Mouse (Mus musculus) urinary bladder, postnatal 4 days (tissue): ENCODE data around the gene Cbx4.

Source experiments
- DNase-seq, 2 experiments: peaks; one replicate each; pipeline ENCODE4 v3.0.0; 2021 to 2022; ENCODE audit warnings: low spot score in 2 of 2

The Cbx4 gene

DNA sequence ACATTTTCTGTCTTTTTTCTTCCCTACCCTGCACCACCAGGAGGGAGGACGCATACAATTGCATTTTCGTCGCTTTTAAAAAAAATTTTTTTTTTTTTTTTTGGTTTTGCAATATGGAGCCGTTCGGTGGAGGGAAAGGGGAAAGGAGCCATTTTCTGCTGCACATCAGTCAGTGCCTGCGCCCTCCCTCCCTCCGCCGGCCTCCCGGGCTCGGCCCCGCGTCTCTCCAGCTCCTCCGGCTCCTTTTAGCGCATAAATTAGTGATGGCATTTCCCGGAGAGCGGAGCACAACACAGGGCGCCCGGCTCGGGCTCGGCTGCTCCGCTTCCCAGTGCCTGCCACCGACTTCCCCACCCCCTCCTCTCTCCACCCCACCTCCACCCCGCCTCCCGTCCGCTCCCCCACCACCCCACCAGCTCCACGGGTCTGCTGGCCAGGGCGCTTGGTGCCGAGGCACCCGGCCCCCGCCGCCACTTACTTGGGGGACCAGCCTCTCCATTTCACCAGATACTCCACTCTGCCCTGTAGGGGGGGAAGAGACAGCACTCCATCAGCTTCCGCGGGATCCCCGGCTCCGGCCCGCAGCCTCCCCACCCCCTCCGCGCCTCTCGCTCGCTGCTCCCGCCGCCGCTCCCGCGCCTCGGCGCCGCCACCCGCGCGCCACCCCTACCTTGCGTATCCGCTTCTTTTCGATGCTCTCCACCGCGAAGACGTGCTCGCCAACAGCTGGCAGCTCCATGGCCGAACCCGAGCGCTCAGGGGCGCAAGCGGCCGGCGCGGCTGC lies 550 bp downstream of the Cbx4 start:
- DNase-seq: peak in 1 of 2 experiments; percentile 71

DNA sequence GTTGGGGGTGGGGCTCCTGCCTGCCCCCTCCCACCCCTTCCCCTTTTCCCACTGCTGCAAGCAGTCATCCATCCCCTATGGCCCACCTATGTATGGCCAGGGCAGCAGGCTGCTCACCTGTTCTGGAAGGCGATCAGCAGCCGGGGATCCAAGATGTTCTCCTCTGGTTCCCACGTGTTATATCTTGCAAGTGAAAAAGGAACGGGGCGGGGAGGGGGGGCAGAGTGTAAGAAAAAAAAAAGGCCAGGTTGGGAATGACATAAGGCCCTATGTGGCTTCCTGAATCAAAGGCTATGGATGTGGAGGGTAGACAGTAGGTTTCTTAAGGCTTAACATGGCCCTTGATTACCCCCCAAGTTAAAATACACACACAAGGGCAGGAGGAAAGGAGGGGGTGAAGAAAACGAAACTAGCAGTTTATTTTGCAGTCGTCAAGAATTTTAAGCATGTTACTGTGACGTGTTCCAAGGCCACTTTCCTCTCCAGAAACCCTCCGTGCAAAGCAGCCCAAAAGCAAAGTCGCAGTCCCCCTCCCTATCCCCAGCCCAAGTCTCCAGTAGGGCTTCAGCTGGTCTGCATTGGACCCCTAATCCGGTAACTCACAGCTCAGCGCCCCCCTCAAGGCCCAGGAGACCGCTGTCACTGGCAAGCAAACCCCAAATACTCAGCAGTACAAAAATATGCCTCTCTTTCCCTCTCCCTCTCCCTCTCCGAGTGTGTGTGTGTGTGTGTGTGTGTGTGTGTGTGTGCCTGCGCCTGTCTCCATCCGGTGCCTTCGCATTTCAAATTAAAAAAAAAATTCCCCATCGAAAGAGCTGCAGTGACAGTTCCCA lies 1.4 kb downstream of the Cbx4 start:
- peak in 1 of 2 experiments; percentile 35 for DNase-seq

DNA sequence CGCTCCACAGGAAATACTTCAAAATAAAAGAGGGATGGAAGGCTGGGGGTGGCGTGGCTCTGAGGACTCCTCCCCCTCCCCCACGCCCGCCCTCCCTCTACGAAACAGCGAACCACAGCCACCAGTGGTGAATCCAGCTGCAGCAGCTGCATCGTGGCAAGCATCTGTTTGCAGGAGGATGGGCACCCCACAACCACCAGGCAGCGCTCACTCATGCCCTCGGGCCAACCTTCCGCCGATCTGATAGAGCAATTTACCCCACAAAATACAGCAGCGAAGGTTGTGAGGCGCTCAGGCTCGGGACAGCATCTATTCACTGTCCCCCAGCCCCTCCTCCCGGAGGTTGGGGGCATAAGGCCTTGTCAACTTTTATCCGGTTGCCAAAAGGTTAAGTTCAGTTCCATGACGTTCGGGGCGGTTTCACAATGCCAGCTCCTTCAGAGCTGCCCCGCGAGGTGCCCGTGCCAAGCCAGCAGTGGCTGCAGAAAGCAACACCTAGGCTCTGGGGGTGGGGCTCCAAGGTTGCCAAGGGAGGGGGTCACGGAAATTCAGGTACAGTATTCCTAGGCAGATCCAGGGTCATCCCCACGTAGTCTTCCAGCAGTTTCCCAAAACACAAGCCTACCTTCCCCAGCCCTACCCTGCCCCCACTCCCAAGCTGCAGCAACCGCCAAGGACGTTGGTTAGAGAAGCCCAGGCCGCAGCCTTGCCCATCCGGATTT lies 2.1 kb downstream of the Cbx4 start:
- DNase-seq: peak in 1 of 2 experiments; percentile 46

DNA sequence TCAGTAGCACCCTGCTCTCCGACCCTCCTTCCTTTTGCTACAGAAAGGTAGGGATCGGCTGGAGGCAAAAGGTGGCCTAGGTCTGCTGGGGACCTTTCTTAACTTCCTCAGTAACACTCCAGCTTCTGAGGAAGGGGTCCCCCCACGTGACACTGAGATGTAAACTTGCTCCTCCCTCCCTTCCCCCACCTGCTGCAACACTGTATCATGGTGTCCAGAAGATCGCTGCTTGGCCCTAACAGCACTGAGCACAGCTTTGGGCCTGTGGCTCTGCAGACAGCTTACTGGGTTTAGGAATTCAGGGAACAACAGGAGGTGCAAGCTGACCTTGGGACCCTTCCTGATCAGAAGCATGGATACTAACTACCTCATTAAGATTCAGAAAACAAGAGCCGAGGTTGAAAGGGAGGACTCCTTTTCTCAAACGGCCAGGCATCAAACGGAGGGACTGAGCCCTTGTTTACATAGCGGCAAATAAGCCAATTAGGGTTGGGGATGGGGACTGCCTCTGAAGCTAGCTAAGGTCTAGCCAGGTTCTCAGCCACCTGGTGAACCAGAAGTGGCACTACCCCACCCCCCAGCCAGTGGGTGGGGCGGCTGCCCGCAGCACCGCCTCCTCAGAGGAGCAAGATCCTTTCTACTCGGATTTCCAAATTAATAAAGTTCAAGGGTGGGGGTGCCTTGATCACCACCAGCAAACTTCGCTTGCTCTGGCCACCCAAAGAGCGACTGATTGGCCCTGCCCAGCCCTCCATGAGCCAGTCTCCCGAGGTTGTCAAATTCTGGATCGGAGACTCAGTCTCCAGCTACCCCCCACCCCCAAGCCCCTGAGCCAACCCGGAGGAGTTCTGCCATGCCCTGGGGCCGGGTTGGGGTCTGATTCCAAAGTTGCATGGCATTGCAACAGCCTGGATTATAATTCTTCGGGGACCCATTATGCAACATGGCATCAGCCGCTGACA lies 3.1 kb downstream of the Cbx4 start:
- DNase-seq: no peak

DNA sequence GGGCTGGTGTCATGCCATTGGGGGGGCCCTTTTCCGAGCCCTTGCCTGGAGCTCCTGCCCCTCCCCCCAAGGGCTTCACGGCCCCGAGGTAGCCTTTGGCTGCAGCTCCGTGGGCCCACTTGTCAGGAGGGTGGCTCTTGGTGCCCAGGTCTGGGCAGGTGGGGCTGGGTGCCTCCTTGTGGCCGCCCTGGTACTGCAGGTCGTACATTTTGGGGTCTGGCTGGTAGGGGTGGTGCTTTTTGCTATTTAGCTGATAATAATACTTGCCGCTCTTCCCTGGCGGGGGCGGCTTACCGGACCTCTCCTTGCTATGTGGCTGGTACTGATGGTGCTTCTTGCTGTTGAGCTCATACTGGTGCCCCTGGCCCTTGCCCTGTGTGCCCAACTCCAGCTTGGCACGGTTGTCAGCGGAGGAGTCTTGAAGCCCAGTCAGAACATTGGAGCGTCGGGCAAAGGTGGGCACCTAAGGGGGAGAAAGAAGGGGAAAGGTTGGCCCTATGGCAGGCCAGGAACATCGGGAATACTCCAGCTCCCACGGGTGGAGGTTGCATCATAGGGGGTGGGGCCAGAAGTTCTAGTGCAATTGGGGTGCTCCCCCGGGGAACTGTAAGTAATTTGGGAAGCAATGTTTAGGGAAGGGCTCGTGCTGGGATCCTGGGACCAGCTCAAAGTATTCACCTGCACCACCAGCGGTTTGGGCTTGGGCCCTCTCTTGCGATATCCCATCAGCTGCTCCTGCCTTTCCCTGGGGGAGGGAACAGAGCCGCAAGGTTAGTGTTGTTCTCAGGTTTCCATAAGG lies 4.0 kb downstream of the Cbx4 start:
- DNase-seq: peak in 1 of 2 experiments; percentile 40

DNA sequence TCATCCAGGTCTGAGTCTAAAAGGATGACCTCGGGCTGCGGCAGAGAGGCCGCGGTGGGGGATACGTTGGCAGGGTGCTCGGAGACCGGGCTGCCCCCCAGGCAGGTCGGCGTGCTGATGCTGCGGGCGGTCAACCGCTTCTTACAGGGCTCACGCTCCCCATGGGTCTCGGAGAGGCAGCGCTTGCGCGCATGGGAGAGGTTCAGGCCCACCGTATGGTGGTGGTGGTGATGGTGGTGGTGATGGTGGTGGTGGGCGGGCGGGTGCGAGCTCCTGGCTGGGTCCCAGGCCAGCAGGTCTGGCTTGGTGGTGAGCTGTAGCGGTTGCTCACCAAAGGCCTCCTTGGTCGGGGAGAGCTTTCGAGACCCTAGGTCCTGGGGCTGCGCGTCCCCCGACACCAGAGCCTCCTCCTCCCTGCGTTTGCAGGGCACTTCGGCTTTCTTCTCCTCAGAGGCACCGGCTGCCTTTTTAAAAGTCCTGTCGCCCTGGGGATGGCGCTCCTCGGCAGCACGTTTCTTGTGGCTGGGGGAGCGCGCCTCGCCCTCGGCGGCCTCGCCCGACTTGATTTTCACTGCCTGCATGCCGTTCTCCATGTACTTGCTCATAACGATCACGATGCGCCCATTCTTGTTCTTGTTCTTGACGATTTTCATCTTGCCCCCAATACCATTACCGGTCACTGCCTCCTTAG lies 4.7 kb downstream of the Cbx4 start:
- DNase-seq: no peak

DNA sequence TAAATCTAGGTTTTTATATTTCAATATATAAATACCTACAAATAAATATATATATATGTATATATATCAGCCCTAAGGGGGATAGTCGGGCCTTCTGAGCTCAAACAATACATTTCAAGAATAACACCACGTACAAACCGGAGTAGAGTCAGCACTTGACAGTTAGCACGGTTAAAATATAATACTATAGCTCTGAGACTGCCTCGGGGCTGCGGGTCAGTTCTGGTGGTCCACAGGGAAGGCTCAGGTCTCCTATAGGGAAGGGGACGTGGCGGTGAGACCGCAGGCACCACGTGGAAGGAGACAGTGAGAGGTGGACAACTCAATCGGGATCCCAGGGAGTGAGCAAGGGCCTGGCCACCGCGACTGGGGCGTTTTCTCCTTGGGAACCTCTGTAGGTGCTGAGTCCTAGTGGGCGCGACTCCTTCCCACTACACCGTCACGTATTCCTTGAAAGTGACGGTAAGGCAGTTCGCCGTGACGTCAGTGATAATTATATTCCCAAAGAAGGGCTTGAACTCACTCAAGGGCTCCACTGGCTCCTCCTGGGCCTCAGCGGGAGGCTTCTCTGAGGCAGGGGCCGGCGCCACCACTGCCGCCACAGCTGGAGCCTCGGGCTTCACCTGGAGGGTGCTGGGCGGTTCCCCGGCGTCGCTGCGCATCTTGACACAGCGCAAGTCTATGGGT lies 5.4 kb downstream of the Cbx4 start:
- DNase-seq: no peak

DNA sequence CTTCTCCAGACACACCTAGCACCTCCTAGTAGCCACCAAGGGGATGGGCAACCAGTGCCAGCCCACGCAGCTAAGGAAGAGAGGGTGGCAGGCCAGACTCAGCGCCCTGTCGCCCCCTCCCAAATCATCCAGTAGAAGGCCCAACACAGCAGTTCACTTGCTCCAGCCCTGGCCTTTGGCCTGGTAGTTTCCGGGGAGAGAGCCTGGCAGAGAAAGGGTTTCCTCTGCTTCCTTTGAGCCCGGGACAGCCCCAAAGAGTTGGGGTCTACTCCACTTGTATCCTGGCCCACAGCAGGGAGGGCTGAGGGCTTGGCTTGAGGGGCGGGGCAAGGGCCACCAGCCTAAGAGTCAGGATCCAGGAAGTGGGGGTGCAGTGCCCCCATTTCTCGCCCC lies 6.6 kb downstream of the Cbx4 start:
- no peak for DNase-seq

DNA sequence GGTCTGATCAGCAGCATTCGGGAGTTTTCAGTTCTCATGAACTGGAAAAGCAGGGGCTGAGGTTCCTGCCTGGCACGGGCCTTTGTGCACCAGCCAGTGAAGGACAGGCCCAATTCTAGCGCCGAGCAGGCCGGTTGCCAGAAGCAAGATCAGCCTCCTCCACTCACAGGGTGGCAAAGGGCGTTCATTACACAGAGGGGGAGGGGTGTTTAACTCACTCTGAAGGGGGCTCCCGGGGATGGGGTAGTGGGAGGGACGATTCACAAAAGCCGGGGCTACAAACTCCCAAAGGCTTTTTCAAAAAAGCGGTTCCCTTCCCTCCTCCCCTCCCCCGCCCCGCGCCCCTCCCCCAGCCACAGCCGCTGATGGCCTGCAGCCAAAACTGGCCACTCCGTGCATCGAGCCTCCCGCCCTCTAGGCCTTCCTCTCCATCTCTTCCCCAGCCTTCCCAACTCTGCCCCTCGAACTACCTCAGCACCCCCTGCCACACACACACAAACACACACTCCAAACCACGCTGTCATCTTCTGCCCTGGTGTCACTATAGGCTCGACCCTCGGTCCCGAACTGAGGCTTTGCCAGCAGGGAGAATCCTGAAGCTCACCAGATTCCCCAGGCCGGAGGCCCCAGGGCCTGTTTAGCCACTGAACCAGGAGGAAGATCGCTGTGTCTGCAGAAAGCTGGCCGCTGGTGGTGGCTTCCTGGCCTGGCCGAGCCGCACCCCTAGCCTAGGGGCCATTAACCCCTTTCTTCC lies 7.2 kb downstream of the Cbx4 start:
- DNase-seq: peak in 1 of 2 experiments; percentile 58

DNA sequence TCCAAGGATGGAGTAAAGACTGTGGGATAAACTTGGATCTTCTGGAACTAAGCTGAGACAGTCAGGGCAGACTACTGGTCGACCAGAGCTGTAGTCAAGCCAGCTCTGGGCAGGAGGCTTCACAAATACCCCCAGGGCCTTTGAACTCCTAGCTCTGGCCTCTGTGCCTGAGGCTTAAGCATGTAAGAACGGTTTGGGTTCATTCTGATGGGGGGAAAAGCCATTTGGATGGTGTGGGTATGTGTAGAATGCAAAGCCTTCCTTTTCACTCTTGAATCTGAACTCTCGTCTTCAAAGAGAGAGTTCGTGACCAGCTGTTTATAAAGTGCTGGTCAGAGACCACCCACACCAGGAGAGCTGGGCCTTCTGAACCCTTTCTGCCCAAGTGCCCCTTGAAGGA lies 8.3 kb downstream of the Cbx4 start:
- no peak for DNase-seq

DNA sequence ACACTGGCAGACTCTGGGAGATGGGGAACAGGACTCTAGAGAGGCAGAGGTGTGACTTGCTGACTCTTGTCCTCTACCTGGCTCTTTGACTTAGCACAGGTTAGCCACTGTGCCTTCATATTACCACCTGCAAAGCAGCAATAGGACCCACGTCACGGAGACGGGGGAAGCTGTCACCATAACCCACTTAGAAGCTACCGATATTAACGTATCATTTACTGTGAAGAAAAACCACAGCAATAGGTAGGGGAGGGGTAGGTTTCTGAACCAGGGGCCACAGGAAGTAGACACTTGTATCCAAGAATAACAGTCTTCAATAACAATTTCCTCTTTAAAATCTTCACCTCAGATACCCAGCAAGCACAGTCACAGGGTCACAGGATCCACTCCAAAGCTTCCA lies 10.2 kb downstream of the Cbx4 start:
- DNase-seq: no peak

DNA sequence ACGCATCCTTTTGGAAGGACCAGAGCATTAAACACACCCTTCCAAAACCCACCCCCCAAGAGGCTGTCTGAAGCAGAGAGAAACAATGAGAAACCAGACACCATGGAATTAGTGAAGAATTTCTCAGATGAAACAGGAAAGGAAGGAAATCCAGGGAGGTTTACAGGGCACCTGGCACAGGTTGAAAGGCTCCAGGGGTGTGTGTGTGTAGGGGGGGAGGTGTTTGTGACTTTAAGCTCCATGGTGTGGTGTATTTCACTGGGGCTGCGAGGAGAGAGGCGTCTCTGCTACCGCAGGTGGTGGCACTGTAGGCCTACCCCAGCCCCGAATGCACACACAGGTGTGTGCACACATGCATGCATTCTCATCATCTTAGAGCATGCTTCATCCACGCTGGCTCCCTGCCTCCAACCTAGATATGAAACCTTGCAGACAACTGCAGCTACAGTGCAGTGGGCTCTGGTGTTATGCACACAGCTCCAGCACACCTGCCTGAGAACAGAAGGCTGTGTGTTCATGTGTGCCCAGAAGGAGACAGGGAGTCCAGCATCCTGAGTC lies 12.1 kb downstream of the Cbx4 start:
- no peak for DNase-seq

DNA sequence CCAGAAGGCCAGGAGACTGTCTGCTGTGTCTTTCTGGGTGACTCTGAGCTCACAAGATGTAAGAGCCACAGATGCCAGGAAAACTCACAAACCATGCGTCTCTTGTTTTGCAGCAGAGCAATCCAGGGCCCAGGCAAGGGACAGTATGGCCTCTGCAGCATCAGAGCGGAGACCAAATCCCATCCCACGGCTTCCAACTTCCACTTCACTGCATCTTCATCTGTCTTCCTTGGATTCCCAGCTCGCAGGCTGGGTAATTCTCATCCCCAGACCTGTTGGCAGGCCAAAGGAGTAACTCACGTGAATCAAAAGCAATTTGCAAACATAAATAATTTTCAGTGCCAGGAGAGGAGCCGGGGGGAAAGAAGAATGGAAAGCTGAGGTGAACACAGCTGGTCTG lies 13.0 kb downstream of the Cbx4 start:
- DNase-seq: no peak

DNA sequence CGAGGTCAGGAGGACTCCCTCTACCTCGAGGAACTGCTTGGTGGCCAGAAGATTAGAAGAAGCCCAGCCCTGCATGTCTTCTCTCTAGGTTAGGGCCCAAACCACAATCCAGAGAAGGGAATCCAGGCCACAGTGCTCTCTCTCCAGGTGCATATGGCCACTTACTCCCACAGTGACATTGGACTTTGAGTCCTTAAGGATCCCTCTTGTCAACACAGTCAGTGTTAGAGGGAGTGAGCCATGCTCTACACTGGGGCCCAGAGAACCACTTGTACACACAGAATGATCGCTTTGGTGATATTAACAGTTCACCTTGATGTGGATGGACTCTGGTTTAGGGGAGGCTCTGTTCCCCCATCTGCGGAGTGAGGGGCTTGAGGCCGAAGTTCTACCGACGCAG lies 13.8 kb downstream of the Cbx4 start:
- DNase-seq: no peak

DNA sequence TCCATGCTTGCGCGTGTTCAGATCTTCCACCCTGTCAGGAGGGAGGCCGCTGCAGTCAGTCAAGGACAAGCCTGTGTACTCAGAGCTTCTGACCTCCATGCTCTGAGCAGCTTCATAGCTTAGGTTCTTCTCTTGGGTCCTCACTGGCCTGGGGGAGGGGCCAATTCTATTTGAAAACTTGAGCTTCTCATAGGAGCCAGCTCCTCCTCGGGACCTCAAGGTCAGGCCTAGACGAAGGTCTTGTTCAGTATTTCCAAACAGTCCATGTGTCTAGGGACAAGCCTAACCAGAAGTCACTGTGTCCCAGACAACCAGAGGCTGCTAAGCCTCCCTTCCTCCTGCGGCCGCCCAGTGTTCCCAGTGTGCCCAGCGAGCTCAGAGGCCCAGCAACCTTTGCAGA lies 19.2 kb downstream of the Cbx4 start:
- DNase-seq: no peak

DNA sequence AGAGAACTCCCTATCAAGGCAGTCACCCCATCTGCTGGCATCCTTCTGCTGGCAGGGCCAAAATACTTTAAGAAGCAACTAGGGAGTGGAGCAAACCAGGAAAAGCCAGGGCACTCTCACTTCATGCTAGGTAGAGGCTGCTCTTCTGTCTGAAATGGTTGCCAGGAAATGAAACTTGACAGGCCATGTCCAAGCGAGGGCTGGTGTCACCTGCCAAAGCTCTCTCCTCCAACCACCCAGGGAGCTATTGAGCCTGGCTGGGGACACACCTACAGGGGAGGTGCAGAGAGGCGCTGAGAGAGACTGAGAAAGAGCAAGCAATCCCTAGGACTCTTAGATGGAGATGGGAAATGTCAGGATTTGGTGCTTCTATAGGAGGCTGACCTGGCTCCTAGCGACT lies 26.8 kb downstream of the Cbx4 start:
- DNase-seq: no peak

DNA sequence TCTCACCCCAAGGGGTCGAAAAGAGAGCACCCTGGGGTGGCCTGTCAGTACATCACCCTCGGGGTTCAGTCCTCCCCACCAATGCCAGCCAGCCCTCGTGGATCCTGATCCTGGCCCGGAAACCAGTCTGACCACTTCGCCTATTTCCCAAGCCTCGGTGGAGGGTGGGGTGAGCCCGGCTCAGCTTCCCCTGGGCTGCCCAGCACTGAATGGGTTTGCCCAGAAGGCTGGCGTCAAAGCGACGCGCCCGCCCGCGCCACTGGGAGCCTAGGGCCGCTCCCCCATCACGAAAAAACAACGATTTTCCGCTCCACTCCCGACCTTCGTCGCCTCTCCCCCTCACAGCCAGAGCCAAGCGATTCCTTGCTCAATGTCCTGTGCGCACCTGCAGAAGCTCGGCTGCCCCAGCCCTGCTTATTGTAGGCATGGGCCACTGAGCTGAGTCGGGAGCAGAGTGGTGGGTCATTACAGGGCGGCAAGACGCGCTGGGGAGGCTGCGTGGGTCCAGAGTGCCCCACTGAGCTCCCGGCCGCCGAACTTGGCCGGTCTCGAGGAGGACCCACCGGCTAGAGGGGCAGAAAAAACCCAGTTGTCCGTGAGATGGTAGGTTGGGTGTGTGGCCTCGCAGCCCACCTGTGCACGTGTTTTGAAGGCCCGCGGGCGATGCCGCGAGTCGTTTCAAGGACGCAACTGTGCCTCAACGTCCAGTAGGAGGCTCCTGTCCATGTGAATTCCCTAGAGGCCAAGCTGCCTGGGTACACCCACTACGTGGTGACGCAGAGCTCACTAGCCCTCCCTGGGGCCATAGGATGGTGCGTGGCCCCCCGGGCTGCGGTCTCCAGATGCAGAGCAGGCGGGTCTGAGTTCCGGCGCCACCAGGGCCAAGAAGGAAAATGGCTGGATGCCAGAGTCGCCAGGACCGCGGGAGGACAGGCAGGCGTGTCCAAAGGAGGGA lies 27.7 kb downstream of the Cbx4 start:
- peak in 1 of 2 experiments; percentile 49 for DNase-seq
